Mouse (Mus musculus) naive thymus-derived CD4-positive, alpha-beta T cell, adult 2 months (primary cell): ENCODE measurements around the gene Gm45808.
"Not testable (repeated sequence)": the region's sequence is repeated elsewhere in the genome, so short reads cannot be mapped to it uniquely, and the experiment has no call there.

Experiments
- DNase-seq: peaks from one replicate; pipeline ENCODE4 v3.0.0-alpha.2; 2011; ENCODE audit warnings: low read depth

Gene Gm45808

DNA sequence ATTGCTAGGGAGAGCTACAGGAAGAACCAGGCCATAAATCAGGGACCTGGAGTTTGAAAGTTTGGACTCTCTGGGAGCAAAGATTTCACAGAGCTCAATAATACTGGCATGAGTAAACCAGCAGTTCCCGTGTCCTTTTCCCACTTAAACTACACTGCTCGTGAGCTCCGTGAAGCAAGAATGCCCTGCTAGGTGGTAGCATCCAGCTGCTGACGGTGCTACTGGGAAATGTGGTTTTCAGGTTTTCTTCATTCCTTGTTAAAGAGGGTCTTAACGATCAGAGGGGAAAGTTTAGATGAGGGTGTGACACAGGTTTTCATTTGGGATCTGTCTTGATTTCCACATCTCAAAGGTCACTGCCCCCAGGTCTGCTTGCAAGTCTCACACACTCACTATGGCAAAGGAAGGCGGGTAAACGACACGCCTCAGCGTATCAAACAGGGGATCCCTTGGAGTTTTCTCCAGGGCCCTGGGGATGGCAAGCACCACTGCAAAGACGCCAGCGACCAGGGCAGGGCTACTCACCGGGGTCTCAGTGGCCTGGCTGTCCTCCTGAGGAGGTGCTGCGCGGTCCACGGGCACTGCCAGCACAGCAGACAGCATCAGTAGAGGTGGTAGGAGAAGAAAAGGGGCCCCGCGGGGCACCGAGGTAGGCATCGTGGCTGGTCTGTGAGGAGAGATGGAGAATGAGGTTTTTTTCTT is 22.7 kb upstream of the Gm45808 start:
- no peak for DNase-seq

DNA sequence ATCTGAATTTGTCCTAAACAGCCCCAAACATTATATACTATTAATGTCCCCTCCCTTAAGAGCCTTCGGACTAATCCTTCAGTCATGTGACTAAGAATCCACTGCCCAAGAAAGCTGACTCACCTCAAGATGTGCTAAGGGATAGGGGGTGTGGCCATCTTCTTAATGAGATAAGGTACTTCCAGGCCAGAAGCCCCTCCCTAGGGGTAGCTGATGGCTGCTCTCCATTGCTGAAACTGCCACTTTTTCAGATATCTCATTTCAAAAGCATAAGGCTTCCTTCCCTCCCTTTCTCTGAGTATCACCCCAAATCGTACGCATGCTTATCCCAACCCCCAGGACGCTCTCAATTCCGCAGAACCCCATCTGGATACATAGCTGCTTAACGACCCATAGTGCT is 21.9 kb upstream of the Gm45808 start:
- DNase-seq, result no peak

DNA sequence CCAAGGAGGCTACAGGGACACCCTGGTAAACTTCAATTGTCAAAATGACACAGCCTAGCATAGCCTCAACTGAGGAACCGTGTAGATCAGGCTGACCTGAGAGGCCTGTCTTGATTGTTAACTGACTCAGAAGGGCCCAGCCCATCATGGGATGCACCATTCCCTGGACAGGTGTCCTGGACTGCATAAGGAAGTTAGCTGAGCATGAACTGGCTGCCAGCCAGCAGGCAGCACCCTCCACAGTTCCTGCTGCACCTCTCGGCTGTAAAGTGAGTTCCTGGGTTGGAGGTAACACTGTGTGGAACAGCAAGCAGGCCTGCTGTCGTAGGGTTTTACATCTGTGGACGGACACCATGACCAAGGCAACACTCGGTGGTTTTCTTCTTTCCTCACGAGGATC is 21.0 kb upstream of the Gm45808 start:
- no peak for DNase-seq

DNA sequence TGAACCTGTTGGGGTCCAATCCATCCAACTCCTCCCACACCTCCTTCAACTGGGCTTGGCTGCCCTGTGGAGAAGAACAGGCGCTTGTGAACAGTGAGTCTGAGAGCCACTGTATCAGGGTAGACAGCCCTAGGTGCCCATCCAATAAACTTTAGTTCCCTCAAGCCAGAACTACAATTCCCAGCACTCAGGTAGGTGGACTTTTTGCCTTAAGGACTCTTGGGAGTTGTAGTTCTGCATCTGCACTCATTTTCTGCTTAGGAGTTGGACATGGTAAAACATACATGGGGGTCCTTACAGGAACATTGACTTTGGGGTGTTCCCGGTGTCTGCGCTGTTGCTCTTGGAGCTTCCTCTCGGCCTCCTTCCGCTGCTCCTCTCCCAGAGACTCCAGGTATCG is 11.8 kb upstream of the Gm45808 start:
- DNase-seq, result no peak

DNA sequence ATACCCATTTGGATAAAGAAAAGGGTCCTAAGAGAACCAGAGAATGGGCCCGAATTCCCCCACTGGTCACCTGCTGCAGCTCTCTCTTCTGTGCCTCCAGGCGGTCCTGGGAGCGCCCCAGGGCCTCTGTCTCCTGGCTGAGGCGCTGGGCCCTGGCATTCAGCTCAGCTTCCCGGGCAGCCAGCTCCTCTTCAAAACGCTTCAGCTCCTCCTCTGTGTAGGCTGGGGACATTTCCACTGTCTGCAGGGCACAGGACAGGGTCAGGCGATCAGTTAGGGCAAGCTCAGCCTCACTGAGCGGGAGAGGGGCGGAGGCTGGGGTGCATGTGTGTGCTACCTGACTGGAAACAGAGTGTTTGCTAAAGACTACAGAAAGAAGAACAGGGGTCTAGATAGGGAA is 7.9 kb upstream of the Gm45808 start:
- DNase-seq, result no peak

DNA sequence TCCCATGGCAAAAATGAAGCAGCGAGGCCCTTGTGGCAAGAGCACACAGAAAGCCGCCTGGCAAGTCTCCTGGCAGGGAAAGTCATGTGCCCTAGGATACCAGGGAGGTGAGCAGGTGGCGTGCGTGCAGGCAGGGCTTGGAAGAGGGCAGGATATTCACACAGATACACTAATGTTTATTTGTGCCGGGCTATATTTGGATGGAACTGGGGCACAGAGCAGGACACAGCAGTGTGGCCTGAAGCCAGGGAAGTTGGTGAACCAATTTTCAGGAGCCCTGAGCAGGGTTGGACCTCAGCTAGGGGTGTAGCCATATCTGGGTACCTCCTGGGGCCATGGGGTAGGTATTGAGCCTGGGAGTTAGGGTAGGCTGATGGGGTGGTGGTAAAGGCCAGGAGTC is 6.3 kb upstream of the Gm45808 start:
- DNase-seq, result no peak

DNA sequence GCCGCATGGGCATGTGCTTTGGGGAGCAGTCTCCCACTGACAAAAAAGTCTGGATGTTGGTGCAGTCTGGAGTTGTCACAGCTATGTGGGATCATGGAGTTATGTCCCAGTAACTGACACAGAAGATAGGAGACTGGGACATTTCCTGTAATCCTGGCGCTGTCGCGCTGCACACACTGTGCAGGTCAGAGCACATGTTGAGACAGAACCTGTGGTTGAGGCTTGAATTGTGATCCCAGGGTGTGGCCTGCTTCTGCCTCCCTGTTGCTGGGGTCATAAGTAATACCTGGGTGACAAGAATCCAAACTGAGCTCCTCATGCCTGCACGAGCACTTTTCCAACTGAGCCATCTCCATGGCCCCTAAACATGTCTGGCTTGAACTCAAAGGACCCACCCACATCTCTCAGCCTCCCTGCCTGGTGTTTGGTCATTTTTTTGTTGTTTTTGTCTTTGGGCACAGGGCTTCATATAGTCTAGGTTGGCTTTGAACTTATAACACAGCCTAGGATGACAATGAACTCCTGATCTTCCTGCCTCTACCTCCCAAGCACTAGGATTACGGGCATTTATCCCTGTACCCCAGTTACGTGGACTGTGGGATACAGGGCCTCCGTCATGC is 5.7 kb upstream of the Gm45808 start:
- no peak for DNase-seq

DNA sequence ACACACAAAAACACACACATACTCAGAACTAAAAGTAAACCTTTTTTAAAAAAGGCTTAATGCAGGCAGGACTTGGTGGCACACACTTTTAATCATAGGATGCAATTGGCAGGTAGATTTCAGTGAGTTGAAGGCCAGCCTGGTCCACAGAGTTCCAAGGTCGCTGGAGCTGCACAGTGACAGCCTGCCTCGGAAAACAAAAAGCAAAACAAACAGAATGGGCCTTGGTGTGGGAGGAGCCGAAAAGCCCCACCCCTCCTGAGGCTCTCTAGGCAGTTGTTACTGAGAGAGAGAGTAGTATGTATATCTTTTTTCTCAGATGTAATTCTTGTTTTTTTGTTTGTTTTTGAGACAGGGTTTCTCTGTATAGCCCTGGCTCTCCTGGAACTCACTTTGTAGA is 4.7 kb upstream of the Gm45808 start:
- no peak for DNase-seq

DNA sequence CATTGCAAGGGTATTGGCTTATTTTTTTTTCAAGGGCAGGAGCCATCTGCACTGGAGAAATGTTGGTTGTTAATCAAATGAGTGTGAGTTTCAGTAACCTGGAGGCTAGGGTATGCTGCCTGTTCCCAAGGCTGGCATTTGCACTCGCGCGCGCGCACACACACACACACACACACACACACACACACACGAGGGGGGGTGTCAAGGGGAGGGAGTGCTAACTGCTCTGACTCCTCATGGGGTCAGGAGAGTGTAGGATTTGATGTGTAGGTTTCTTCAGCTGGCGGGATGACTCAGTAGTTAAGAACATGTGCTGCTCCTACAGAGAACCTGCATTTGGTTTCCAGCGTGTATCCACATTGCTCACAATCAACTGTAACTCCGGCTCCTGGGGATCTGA is 4.2 kb upstream of the Gm45808 start:
- no peak for DNase-seq

DNA sequence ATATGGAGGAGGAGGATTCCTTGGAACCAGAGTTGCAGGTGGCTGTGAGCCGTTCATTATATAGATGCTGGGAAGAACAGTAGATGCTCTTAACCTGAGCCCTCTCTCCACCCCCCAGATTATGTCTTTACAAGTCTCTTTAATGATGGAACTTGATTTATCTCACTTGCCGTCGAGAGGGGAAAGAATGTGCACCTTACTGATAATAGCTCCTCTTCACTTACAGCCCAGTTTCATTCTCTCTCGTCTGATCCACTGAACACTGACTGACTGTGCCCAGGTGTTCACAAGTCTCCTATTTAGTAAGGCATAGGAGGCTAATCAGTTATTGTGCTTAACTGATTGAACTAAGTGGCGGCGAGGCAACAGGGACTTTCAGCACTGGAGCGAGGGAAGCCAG is 3.0 kb upstream of the Gm45808 start:
- DNase-seq, result no peak

DNA sequence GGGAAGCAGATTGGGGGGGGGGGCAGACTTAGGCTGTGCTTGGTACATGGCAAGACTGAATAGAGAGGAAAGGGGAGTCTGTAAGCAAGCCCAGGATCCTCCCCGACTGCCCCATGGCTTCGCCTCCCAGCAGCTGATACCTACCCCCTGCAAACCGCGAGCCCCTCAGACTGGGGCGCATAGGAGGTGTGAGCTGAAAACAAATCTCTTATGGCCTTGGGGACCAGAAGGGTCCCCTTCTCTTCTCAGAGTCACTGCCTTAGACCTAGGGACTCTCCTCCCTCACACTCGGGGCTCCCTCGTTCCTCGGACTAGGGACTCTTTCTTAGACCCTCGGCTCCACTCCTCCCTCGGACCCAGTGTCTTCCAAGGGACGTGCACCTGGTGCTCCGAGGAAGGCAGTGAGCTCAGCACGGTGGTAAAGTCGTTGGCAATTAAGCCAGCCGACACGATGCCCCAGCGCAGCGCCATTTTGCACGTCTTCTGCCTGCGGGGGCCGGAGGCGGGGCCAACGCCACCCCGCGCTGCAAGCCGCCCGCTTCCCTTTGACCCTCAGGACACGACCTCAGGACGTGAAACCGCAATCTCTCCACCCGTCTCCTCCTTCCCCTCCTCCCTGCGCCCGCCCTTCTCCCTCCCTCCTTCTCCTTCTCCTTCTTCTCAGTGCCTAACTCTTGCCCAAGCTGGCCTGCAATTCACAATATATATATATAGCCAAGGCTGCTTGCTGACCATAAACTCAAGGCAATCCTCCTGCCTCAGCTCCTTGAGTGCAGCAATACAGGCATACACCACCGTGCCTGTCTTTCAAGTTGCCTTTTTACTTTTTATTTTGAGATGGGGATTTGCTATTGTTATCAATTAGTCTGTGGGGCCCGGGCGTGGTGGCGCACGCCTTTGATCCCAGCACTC is 1.9 kb upstream of the Gm45808 start, which contains the start of gene Dhdh:
Gene Dhdh (minus strand): TSS at position 513 of the 912 bp plus-strand sequence.
- peak; percentile 43 for DNase-seq

DNA sequence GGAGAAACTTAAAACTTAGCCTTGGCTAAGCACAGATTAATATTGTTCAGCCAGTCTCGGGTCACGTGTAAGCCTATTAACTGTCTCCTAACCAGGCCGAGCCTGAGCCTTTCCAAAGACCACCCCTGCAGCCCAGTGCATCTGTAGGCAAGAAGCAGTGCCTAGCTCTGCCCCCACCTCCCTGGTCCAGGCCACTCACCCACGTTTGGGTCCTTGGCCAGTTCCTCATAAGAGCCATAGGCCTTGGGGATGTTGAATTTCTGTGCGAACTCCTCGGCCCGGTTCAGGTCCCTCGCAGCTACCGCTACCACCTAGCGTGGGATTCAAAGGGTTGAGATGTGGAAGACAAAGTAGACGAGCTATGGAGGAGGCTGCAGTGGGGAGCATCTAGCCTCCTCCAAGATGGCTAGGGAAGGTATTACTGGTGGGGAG is 1.3 kb upstream of the Gm45808 start:
- DNase-seq, result no peak

DNA sequence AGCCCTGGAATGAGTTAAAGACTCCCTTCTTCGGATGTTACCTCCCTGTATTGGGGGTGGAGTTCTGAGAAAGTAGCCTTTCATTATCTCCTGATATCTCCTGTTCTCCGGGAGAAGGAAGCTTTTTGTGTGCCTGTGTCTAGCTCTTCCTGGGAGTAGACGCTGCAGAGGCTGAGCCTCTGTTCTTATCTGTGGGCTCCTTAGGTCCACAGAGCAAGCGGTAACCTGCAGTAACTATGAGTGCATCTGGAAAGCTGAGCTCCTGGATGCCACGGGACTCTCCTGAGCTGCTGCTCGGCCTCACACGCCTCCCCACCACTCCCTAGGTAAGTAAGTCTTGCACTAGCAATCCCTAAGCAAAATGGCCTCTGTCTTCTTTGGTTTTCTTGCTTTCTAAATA is 453 bp downstream of the Gm45808 start:
- no peak for DNase-seq

DNA sequence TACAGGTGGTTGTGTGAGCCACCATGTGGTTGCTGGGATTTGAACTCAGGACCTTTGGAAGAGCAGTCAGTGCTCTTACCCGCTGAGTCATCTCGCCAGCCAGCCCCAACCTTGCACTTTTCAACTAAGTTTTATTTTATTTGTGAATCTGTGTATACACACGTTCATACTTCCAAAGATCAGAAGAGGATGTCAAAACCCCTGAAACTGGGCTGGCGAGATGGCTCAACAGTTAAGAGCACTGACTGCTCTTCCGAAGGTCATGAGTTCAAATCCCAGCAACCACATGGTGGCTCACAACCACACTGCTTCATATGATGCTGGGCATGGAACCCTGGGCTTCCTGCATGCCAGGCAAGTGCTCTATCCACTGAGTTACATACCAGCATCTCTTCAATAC is 1.6 kb downstream of the Gm45808 start:
- DNase-seq, result not testable (repeated sequence)

DNA sequence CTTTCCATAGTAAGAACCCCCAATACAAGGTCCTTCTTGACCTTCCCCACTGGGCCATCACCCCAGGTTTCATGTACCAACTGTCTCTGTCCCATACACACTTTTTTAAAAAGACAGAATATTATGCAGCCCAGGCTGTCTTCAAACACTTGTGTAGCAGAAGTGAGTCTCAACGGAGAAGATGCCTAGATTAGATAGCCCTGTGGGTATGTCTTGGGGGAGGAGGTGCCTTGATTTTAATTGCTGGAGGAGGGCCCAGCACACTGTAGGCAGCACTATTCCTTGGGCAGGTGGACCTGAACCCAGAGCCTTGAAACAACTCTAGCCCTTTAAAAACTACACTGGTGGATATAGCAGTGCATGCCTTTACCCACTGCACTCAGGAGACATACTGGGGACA is 4.4 kb downstream of the Gm45808 start:
- no peak for DNase-seq

DNA sequence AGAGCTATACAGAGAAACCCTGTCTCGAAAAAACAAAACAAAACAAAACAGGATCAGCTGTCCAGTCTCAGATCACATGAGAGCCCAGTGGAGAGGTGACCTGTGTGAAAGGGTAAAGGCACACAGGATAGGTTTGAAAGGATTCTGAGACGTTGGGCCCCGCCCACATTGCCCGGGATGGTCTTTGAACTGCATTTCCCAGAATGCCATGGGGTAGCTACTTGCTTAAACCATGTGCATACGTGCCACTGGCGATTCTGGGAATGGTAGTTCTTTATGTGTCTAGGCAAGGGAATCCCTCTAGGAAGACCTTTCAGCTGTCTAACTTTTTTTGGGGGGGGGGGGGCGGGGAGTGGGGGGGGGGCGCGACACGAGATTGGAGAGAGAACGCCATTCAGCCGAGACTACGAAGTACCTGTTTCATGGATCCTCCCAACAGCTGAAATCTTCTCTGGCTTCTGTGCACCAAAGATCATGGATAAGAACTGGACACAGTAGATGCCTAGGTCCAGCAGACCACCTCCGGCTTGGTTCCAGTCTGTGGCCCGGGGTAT is 5.2 kb downstream of the Gm45808 start, which contains the start of gene Tulp2:
Gene Tulp2 (plus strand): TSS at position 504 of the 554 bp plus-strand sequence.
- peak; percentile 67 for DNase-seq

DNA sequence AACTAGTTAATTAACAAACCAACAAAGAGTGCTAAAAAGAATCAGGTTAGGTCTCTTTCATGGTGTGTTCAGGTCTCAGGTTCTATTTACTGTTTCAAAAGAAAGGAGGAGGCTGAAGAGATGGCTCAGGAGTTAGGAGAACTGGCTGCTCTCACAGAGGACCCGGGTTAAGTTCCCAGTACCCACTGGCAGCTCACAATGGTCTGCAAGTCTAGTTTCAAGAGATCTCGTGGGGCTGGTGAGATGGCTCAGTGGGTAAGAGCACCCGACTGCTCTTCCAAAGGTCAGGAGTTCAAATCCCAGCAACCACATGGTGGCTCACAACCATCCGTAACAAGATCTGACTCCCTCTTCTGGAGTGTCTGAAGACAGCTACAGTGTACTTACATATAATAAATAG is 6.3 kb downstream of the Gm45808 start:
- DNase-seq, result not testable (repeated sequence)

DNA sequence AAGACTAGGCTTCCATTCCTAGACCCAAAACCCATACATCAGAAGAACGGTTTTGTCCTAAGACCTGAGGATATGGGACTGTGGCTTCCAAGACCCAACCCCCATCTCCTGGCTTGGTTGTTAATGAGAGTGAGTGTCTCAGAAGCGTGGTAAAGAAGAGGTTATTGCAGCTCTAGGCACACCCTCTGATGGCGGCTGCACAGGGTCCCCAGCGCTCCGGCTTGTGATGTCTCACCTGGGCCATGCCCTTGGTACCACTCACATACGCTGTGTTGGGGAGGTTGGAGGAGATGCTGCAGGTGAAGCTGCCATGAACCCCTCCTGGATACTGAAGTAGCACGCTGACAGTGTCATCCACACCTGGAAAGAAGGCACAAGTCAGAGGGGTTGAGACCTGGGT is 7.8 kb downstream of the Gm45808 start:
- no peak for DNase-seq

DNA sequence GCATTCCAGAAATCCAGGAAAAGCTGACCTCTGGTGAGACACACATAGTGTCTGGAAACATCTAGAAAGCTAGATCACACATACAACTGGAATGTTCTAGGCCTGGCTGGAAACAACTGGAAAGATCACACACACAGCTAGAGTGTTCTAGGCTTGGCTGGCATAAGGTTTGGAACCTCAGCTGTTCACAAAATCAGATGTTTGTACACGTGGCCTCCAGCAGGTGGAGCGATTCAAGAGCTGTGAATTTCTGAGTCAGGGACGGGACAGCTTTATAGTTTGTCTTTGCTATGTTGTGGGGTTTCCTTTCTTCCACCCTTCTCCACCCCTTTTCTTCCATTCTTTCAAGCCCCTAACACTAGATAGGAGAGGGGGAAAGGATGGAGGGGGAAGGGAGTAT is 9.6 kb downstream of the Gm45808 start:
- DNase-seq, result peak; percentile 82

DNA sequence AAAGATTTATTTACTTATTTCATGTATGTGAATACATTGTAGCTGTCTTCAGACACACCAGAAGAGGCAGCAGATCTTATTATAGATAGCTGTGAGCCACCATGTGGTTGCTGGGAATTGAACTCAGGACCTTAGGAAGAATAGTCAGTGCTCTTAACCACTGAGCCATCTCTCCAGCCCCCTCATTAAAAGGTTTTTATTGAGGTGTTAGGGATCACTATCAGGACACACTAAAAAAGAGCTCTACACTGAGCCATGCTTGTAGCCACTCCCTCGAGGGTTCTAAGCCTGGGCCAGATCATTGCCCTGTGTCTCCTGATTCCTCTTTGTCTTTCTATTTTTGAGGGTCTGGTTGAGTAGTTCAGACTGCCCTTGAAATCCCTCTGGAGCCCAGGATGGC is 10.2 kb downstream of the Gm45808 start:
- no peak for DNase-seq

DNA sequence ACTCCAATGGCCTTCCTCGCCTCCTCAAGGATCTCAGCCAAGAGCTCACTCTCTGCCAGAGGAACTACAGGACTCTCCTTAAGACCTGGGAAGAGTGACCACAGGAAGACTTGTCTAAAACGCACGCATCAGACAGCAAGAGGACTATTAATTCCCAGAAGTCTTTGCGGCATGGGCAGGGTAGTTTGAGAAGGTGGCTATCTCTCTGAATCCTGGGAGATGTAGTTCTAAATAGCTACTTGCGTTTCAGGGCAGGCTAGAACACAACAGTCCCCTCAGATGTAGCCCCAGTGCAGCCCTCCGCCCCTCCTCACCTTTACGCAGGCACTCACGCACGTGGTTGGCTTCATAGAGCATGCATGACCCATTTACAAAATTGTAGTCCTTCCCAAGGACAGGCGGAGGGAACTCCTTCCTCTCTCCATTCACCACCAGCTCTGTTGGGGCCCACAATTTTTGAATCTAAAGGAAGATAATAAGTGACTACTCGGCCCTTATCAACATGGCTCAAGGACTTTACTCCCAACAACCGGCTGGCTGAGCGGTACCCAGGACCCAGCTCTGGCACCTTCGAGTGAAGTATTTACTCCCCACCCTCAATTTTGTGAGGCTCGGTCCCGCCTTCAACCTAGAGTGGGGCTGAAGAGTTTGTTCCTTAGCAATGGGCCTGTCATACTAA is 11.2 kb downstream of the Gm45808 start:
- DNase-seq, result no peak

DNA sequence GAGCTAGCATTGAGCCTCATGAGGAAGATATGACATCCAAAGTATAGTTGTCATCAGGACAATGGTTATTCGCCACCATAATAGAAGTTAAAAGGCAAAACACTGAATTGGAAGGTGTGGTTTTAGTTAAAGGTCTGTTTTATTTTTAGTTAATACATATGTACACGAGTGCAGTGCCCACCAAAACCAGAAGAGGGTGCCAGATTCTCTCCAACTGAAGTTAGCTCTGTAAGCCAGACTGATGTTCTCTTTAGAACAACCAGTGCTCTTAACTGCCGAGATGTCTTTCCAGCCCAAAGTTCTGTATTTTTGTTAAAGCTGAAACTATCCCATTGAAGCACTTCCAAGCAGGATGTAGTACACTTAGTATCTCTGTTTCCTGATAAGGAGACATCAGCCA is 15.7 kb downstream of the Gm45808 start:
- peak; percentile 88 for DNase-seq
